Mouse (Mus musculus) right cerebral cortex, postnatal 14 days (tissue): ENCODE data around the gene Slc22a20.

Experiments used
- DNase-seq: peaks from one replicate; pipeline ENCODE4 v3.0.0; 2022

The Slc22a20 gene

GRCm38 (mm10) chr19:5986043-5986442, at the start of gene Slc22a20:
TSS of gene Slc22a20 (minus strand) at chr19:5986143.
- no peak for DNase-seq

GRCm38 (mm10) chr19:6030520-6031280, 44.8 kb upstream of the Slc22a20 start:
- no peak for DNase-seq

GRCm38 (mm10) chr19:6029426-6029825, 43.5 kb upstream of the Slc22a20 start:
- no peak for DNase-seq

GRCm38 (mm10) chr19:6028991-6029390, 43.0 kb upstream of the Slc22a20 start:
- DNase-seq: no peak

- no peak for DNase-seq
Observed at GRCm38 (mm10) chr19:6023930-6024329, 38.0 kb upstream of the Slc22a20 start.

- DNase-seq: no peak
Observed at GRCm38 (mm10) chr19:6023059-6023458, 37.1 kb upstream of the Slc22a20 start.

- no peak for DNase-seq
Observed at GRCm38 (mm10) chr19:6020276-6020675, 34.3 kb upstream of the Slc22a20 start.

- DNase-seq: peak; percentile 89
Observed at GRCm38 (mm10) chr19:6018142-6019089, 32.5 kb upstream of the Slc22a20 start.

GRCm38 (mm10) chr19:6016532-6016931, 30.6 kb upstream of the Slc22a20 start:
- no peak for DNase-seq

GRCm38 (mm10) chr19:6015511-6016315, 29.8 kb upstream of the Slc22a20 start, which contains the start of gene Capn1:
TSS of gene Capn1 (minus strand) at chr19:6015897.
- peak; percentile 68 for DNase-seq

- DNase-seq: no peak
Observed at GRCm38 (mm10) chr19:6014991-6015510, 29.1 kb upstream of the Slc22a20 start.

GRCm38 (mm10) chr19:6013691-6014090, 27.7 kb upstream of the Slc22a20 start:
- no peak for DNase-seq

GRCm38 (mm10) chr19:6009137-6009536, 23.2 kb upstream of the Slc22a20 start:
- DNase-seq: no peak

- DNase-seq: no peak
Observed at GRCm38 (mm10) chr19:6007013-6007412, 21.1 kb upstream of the Slc22a20 start.

- no peak for DNase-seq
Observed at GRCm38 (mm10) chr19:6005541-6005940, 19.6 kb upstream of the Slc22a20 start.

GRCm38 (mm10) chr19:5999969-6000368, 14.0 kb upstream of the Slc22a20 start:
- no peak for DNase-seq

GRCm38 (mm10) chr19:5998180-5998579, 12.2 kb upstream of the Slc22a20 start:
- DNase-seq: no peak

GRCm38 (mm10) chr19:5994711-5995110, 8.8 kb upstream of the Slc22a20 start:
- no peak for DNase-seq

GRCm38 (mm10) chr19:5992012-5992411, 6.1 kb upstream of the Slc22a20 start:
- DNase-seq: no peak

GRCm38 (mm10) chr19:5991467-5991866, 5.5 kb upstream of the Slc22a20 start:
- no peak for DNase-seq

- DNase-seq: no peak
Observed at GRCm38 (mm10) chr19:5990921-5991320, 5.0 kb upstream of the Slc22a20 start.

GRCm38 (mm10) chr19:5990033-5990432, 4.1 kb upstream of the Slc22a20 start:
- no peak for DNase-seq

- DNase-seq: no peak
Observed at GRCm38 (mm10) chr19:5989585-5989984, 3.6 kb upstream of the Slc22a20 start.
